Mouse (Mus musculus): ENCODE measurements around the gene Dixdc1.
A peak's percentile ranks its signal among the peaks of the same experiment; 100 is the strongest.
"Not testable (repeated sequence)": the region's sequence is repeated elsewhere in the genome, so short reads cannot be mapped to it uniquely, and the experiment has no call there.

Gene Dixdc1

GRCm38 (mm10) chr9:50658391-50658790 is 80.9 kb downstream of the Dixdc1 start:
- peak in 1 of 2 experiments; percentile 8 for DNase-seq (ENCODE audit: low spot score in 2 of 2)

- peak in 1 of 2 experiments; percentile 25 for DNase-seq (ENCODE audit: low spot score in 2 of 2)
These were observed 88.8 kb downstream of the Dixdc1 start for GRCm38 (mm10) chr9:50650503-50650902.

GRCm38 (mm10) chr9:50646826-50647370 is 92.4 kb downstream of the Dixdc1 start:
- DNase-seq (ENCODE audit: low spot score in 2 of 2): no peak

GRCm38 (mm10) chr9:50634270-50634669 is 105.0 kb downstream of the Dixdc1 start:
- DNase-seq (ENCODE audit: low spot score in 2 of 2): no peak

GRCm38 (mm10) chr9:50633059-50633458 is 106.3 kb downstream of the Dixdc1 start:
- DNase-seq (ENCODE audit: low spot score in 2 of 2): peak in 1 of 2 experiments; percentile 32

GRCm38 (mm10) chr9:50632016-50632688 is 107.2 kb downstream of the Dixdc1 start:
- no peak for DNase-seq (ENCODE audit: low spot score in 2 of 2)

- not testable (repeated sequence) for DNase-seq (ENCODE audit: low spot score in 2 of 2)
These were observed 108.4 kb downstream of the Dixdc1 start for GRCm38 (mm10) chr9:50630903-50631302.

GRCm38 (mm10) chr9:50617794-50618330 is 121.5 kb downstream of the Dixdc1 start:
- DNase-seq (ENCODE audit: low spot score in 2 of 2): no peak

- peak; percentile 88 to 90 for DNase-seq (ENCODE audit: low spot score in 2 of 2)
These were observed 122.3 kb downstream of the Dixdc1 start, which contains the start of the genes Pih1d2 and Nkapd1 for GRCm38 (mm10) chr9:50616766-50617603. Gene Pih1d2, plus strand, starts transcription at chr9:50617321. Gene Nkapd1, minus strand, starts transcription at chr9:50617464.

- DNase-seq (ENCODE audit: low spot score in 2 of 2): no peak
These were observed 123.2 kb downstream of the Dixdc1 start for GRCm38 (mm10) chr9:50616161-50616560.

All from spleen, postnatal 10 days (tissue).